Mouse (Mus musculus) forebrain, embryonic 16.5 days (tissue): ENCODE measurements around the gene Osbpl10. TPM values are rescaled to one million over a fixed set of nuclear protein-coding genes. Genes with fewer than 3 reads are reported as not detected.

ENCODE experiments used
- ATAC-seq: fragments of 200-750 bp; cut with Nextera tagmentation; 2 replicates; pipeline ENCODE4 v1.8.0; 2017; ENCODE audit warnings: mild to moderate bottlenecking, moderate library complexity
- H3K27ac ChIP-seq: fragments of 300-500 bp; sonication (generic); 2 replicates; pipeline ENCODE4 v1.5.1; 2014; ENCODE audit warnings: low read length, control low read depth
- H3K27me3 ChIP-seq: fragments of 300-500 bp; sonication (generic); replicated peaks from 2 replicates; pipeline ENCODE4 v1.6.1; 2014; ENCODE audit warnings: low read length; ENCODE audit not compliant: control insufficient read depth, insufficient read depth
- H3K36me3 ChIP-seq: fragments of 300-500 bp; sonication (generic); 2 replicates; pipeline ENCODE4 v1.6.1; 2014; ENCODE audit not compliant: control insufficient read depth, insufficient read depth
- H3K4me1 ChIP-seq: fragments of 300-500 bp; sonication (generic); replicated peaks from 2 replicates; pipeline ENCODE4 v1.6.1; 2014; ENCODE audit warnings: low read length; ENCODE audit not compliant: control insufficient read depth, insufficient read depth
- H3K4me2 ChIP-seq: fragments of 300-500 bp; sonication (generic); 2 replicates; pipeline ENCODE4 v1.6.1; 2014; ENCODE audit warnings: mild to moderate bottlenecking, low read length, control low read depth
- H3K4me3 ChIP-seq: fragments of 300-500 bp; sonication (generic); replicated peaks from 2 replicates; pipeline ENCODE4 v1.5.1; 2014; ENCODE audit warnings: mild to moderate bottlenecking, low read length, control low read depth
- H3K9ac ChIP-seq: fragments of 300-500 bp; sonication (generic); replicated peaks from 2 replicates; pipeline ENCODE4 v1.6.1; 2014; ENCODE audit warnings: low read depth, low read length, control low read depth
- H3K9me3 ChIP-seq: fragments of 300-500 bp; sonication (generic); 2 replicates; pipeline ENCODE4 v1.6.1; 2016; ENCODE audit warnings: low read length; ENCODE audit not compliant: control insufficient read depth
- WGBS: fragments of 180-500 bp; shearing (Covaris S2); extraction: QIAGEN DNeasy Blood & Tissue Kit; methylation state at CpG from one replicate; pipeline ENCODE4 v1.1.7; 2014; 5-methylcytosine and 5-hydroxymethylcytosine counted together
- polyA plus RNA-seq: library from polyadenylated mRNA; unstranded; fragments of >200 nt; fragmentation: Nextera tagmentation; extraction: Ambion mirVana; gene quantifications from 2 replicates; pipeline ENCODE4 v1.2.1, GENCODE M21; 2015

The Osbpl10 gene
- polyA plus RNA-seq, 1 experiment from 2014 or later: 2.8 TPM

DNA sequence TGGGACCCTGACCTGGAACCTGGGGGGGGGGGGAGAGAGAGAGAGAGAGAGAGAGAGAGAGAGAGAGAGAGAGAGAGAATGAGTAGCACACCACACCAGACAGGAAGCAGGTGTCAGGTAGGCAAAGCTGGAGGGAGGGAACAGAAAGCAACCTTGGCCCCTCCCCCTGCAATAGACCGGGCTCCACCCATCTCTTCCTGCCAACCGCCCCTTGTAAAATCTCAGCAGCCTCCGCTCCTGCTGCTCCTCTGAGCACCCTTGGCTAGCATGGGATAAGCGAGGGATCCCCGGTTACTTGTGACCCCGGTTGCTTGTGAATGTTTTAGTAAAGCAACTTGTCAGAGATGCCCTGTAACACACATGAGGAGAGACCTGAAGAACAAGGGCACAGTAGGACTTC is 227.1 kb downstream of the Osbpl10 start:
- no peak for ATAC-seq
- Histone ChIP-seq H3K4me1 (peaks cover 8% of the 10 kb centered on the region), H3K4me2 (no peak overlapping the region), H3K36me3 (no peaks in the 10 kb centered on the region), H3K9ac (no peak overlapping the region), H3K27ac (no peak overlapping the region), H3K9me3 (no peaks in the 10 kb centered on the region), H3K4me3 (no peak overlapping the region), H3K27me3 (no peaks in the 10 kb centered on the region)
- 16% methylated on average over 6 of the region's 6 CpGs for WGBS

DNA sequence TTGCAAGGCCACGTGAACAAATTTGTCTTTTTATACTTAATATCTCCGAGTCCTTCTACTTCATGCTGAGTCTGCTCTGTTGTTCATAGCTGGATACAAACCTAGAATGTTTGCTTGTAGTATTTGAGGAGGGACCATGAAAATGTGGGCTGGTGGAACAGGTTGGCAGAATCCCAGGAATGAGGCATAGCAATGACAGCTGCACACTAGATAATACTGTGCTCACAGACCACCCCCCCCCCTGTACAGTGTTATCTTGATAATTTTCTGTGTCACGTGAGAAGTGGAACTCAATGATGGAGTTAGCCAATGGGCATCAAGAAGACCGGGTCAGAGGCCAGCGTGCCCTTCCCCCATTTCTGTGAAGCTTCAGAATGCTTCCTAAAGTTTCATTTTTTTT is 227.8 kb downstream of the Osbpl10 start:
- 66% methylated on average over 5 of the region's 5 CpGs for WGBS
- Histone ChIP-seq H3K4me2 (no peak overlapping the region), H3K36me3 (no peaks in the 10 kb centered on the region), H3K4me1 (peaks cover 8% of the 10 kb centered on the region), H3K9me3 (no peaks in the 10 kb centered on the region), H3K27ac (no peak overlapping the region), H3K9ac (no peak overlapping the region), H3K27me3 (no peaks in the 10 kb centered on the region), H3K4me3 (no peak overlapping the region)
- ATAC-seq: peak; percentile 40; the same call in 1 of the 2 replicates

DNA sequence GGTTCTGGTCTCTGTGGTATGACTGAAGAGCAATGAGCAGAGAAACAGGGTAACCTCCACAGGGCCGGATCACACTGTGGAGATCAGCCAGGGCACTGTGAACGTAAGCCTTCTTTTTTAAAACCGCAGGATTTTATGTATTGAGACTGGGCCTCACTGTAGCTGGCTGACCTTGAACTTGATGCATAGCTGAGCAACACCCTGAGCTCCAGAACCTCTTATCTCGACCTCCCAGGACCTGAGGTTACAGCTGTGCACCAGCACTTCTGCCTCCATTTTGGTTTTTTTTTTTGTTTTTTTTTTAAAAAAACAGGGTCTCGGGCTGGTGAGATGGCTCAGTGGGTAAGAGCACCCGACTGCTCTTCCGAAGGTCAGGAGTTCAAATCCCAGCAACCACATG is 231.4 kb downstream of the Osbpl10 start:
- Histone ChIP-seq H3K4me3 (no peak overlapping the region), H3K4me1 (peaks cover 8% of the 10 kb centered on the region), H3K36me3 (no peaks in the 10 kb centered on the region), H3K27ac (no peak overlapping the region), H3K9me3 (no peaks in the 10 kb centered on the region), H3K27me3 (no peaks in the 10 kb centered on the region), H3K9ac (no peak overlapping the region), H3K4me2 (no peak overlapping the region)
- 89% methylated on average over 7 of the region's 7 CpGs for WGBS
- ATAC-seq: no peak

DNA sequence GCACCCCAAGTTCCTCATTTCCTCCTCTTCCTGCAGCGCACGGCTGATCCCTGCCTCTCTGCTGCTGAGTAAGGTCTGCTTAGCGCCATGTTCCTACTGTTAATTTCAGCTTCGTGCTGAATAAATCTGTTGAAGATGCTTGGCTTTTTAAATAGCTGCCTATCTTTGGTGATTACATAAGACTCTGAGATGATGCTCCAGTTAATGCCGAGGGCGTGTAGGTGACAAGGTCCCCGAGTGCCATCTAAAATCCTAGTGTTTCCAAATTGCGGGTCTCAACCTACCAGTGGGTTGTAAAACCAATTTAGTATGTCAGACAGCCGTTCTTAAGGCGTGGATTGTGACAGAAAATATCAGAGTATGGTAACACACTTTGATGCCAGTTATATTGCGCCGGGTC is 232.2 kb downstream of the Osbpl10 start:
- Histone ChIP-seq H3K9ac (no peak overlapping the region), H3K27me3 (no peaks in the 10 kb centered on the region), H3K36me3 (no peaks in the 10 kb centered on the region), H3K4me2 (no peak overlapping the region), H3K9me3 (no peaks in the 10 kb centered on the region), H3K27ac (no peak overlapping the region), H3K4me3 (no peak overlapping the region), H3K4me1 (peaks cover 8% of the 10 kb centered on the region)
- no peak for ATAC-seq
- 83% methylated on average over 12 of the region's 12 CpGs for WGBS

- H3K27me3 ChIP-seq: no peaks in the 10 kb centered on the region
- H3K9me3 ChIP-seq: no peaks in the 10 kb centered on the region
- no peak overlapping the region for H3K9ac ChIP-seq
- WGBS: 85% methylated on average over 5 of the region's 5 CpGs
- no peak overlapping the region for H3K4me3 ChIP-seq
- H3K27ac ChIP-seq: no peak overlapping the region
- H3K4me2 ChIP-seq: no peak overlapping the region
- H3K36me3 ChIP-seq: no peaks in the 10 kb centered on the region
- no peak for ATAC-seq
- no peaks in the 10 kb centered on the region for H3K4me1 ChIP-seq
Observed at GRCm38 (mm10) chr9:115213755-115214264, 235.4 kb downstream of the Osbpl10 start.

DNA sequence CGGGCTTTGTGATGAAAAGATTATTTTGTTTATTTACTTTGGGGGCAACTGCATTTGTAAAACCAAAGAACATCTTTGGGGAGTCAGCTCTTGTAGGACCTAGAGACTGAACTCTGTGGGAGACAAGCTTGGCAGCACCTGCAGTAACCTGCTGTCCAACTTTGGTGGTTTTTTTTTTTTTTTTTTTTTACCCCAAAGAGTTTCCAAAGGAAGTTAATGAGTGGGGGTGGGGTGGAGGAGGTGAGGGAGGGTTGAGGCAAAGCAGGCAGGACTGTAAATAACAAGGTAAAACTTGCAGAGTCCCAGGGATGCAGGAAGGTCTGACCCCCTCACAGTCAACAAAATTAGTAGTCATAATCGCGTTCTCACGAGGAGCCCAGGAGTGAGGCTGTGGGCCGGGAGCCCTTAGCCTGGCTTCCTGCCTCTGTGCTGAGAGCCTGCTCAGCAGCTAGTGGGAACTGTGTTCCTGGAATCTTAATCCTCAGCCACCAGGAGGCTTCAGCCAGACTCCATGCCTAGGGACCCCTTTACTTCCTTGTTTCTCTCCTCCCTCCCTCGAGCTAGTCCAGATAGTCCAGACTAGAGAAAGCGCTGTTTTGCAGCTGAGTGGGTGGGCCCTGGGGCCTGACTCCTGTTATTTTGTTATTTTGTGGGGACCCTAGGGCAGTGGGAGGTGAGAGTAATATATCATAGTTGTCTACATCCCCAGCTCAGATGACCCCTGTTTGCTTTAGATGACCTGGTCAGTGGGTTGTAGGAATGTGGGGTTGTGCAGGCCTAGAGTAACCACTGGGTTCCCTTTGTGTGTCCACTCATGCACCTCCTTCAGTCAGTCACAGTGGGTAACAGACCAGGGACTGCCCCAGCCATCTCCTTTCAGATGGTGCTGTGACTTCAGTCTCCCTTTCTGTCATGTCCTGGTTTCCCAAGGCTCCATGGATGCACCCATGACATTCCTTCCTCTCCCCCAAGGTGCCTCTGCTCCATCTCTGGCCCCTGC is 236.5 kb downstream of the Osbpl10 start:
- WGBS: 24% methylated on average over 7 of the region's 7 CpGs
- no peaks in the 10 kb centered on the region for H3K27me3 ChIP-seq

DNA sequence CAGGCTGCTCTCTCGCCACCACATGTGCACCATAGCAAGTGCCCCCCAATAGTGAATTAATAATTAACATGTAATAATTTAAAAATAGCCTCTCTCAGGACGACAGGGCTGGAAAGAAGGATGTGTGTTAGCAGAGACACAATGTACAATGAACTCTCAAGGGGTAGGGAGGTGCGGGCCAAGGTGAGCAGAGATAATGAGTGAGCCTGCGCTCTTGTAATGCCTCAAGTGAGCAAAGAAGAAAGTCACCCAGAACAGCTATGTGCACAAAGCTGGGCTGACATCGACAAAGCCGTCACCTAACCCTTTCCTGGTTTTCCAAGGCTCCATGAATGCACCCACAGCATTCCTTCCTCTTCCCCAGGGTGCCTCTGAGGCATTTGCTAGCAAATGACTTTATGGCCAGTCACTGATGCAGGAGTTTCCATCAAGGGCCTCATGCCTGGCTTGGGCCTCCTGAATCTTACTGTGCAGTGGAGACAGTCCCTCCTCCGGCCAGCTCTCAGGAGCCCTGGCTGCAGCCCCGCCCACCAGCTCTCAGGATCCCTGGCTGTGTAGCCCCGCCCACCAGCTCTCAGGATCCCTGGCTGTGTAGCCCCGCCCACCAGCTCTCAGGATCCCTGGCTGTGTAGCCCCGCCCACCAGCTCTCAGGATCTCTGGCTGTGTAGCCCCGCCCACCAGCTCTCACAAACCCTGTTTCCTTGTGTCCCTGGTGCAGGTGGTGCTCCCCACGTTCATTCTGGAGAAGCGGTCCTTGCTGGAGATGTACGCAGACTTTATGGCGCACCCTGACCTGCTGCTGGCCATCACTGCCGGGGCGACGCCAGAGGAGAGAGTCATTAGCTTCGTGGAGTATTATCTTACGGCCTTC is 237.7 kb downstream of the Osbpl10 start:
- no peak overlapping the region for H3K9ac ChIP-seq
- no peak overlapping the region for H3K27ac ChIP-seq
- no peak overlapping the region for H3K4me3 ChIP-seq
- no peak overlapping the region for H3K4me2 ChIP-seq
- no peaks in the 10 kb centered on the region for H3K27me3 ChIP-seq
- H3K9me3 ChIP-seq: no peaks in the 10 kb centered on the region
- H3K4me1 ChIP-seq: no peaks in the 10 kb centered on the region
- H3K36me3 ChIP-seq: no peaks in the 10 kb centered on the region
- WGBS: 27% methylated on average over 21 of the region's 21 CpGs
- ATAC-seq: no peak

More for the DNA sequence above, 236.5 kb downstream of the Osbpl10 start:
- Histone ChIP-seq H3K9me3 (no peaks in the 10 kb centered on the region), H3K4me1 (no peaks in the 10 kb centered on the region), H3K9ac (no peak overlapping the region), H3K4me2 (no peak overlapping the region), H3K27ac (no peak overlapping the region), H3K4me3 (no peak overlapping the region), H3K36me3 (no peaks in the 10 kb centered on the region)
- no peak for ATAC-seq

DNA sequence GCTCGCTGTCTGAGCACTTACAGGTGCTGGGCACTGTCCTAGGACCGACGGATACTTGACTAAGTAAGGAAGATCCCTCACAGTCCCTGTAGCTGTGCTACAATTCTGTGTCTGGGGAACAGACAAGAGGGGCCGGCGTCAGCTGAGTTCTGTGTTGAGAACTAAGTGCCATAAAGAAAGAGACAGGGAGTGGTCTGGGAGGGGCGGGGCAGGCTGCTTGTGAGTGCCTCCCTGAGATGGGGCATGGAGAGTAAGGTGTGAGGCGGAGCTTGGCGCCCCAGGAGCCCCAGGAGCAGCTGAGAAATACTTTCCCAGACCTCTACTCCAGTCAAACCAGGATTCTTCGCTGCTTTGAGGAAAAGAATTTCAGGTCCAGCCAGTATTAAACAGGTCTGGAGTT is 239.6 kb downstream of the Osbpl10 start:
- no peaks in the 10 kb centered on the region for H3K36me3 ChIP-seq
- no peaks in the 10 kb centered on the region for H3K4me1 ChIP-seq
- H3K4me3 ChIP-seq: no peak overlapping the region
- no peaks in the 10 kb centered on the region for H3K9me3 ChIP-seq
- no peaks in the 10 kb centered on the region for H3K27me3 ChIP-seq
- no peak overlapping the region for H3K4me2 ChIP-seq
- no peak for ATAC-seq
- WGBS: 33% methylated on average over 9 of the region's 9 CpGs
- H3K9ac ChIP-seq: no peak overlapping the region
- no peak overlapping the region for H3K27ac ChIP-seq

DNA sequence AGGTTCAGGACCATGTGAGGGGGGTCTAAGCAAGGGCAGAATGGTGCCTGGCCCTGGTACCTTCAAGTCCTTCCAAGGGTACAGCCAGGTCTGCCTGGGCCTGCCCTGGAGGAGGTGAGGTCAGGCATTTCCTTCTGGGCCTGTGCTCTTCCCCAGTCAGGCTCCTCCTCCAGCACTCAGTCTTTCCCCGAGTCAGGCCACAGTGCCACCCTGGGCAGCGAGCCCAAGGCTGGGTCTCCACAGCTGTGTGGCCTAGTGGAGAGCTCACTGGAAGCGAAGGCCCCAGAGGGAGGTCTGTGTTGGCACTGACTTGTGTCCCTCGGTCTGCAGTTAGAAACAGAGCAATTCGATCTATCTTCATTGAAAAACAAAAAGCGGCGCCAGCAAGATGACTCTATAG is 242.1 kb downstream of the Osbpl10 start:
- H3K4me3 ChIP-seq: no peak overlapping the region
- ATAC-seq: no peak
- WGBS: 79% methylated on average over 7 of the region's 7 CpGs
- no peak overlapping the region for H3K27ac ChIP-seq
- no peaks in the 10 kb centered on the region for H3K27me3 ChIP-seq
- no peaks in the 10 kb centered on the region for H3K4me1 ChIP-seq
- H3K4me2 ChIP-seq: no peak overlapping the region
- no peaks in the 10 kb centered on the region for H3K9me3 ChIP-seq
- no peak overlapping the region for H3K9ac ChIP-seq
- H3K36me3 ChIP-seq: no peaks in the 10 kb centered on the region
